Mouse (Mus musculus): ENCODE data around the gene Olfr1263. TPM values are rescaled to one million over a fixed set of nuclear protein-coding genes. Genes with fewer than 3 reads are reported as not detected.

The Olfr1263 gene
- total RNA-seq (2023), result not detected

GRCm38 (mm10) chr2:90011831-90012230, at the start of gene Olfr1263:
Olfr1263 (plus strand) TSS chr2:90012131.

GRCm38 (mm10) chr2:89974184-89974583, 37.7 kb upstream of the Olfr1263 start, which contains the start of gene Olfr1260:
Olfr1260 (plus strand) TSS chr2:89974340.

GRCm38 (mm10) chr2:89990921-89991320, 21.0 kb upstream of the Olfr1263 start, which contains the start of gene Olfr1261:
Olfr1261 (plus strand) TSS chr2:89991221.

GRCm38 (mm10) chr2:89999845-90000244, 12.1 kb upstream of the Olfr1263 start, which contains the start of gene Olfr1262:
Olfr1262 (plus strand) TSS chr2:90000145.

GRCm38 (mm10) chr2:90025477-90025876, 13.5 kb downstream of the Olfr1263 start, which contains the start of gene Olfr1264:
Olfr1264 (minus strand) TSS chr2:90025577.

GRCm38 (mm10) chr2:90035037-90035436, 23.1 kb downstream of the Olfr1263 start, which contains the start of gene Olfr1265:
Olfr1265 (plus strand) TSS chr2:90035337.

GRCm38 (mm10) chr2:90063494-90063893, 51.6 kb downstream of the Olfr1263 start, which contains the start of gene Olfr140:
Olfr140 (minus strand) TSS chr2:90063594.

Other genes with a start within 250 kb of the Olfr1263 start
- gene Olfr1254, start 218.5 kb upstream of the Olfr1263 start, total RNA-seq (2023), result not detected
- not detected for gene Olfr1255, start 200.1 kb upstream of the Olfr1263 start, total RNA-seq (2023)
- not detected for gene Olfr1256, start 170.6 kb upstream of the Olfr1263 start, total RNA-seq (2023)
- gene Olfr48, start 163.9 kb upstream of the Olfr1263 start, total RNA-seq (2023), result not detected
- not detected for gene Olfr1257, start 133.7 kb upstream of the Olfr1263 start, total RNA-seq (2023)
- not detected for gene Olfr1258, start 84.8 kb upstream of the Olfr1263 start, total RNA-seq (2023)
- gene Olfr1259, start 63.5 kb upstream of the Olfr1263 start, total RNA-seq (2023), result not detected
- gene Olfr1260, start 37.8 kb upstream of the Olfr1263 start, total RNA-seq (2023), result not detected
- gene Olfr1261, start 20.9 kb upstream of the Olfr1263 start, total RNA-seq (2023), result not detected
- not detected for gene Olfr1262, start 12.0 kb upstream of the Olfr1263 start, total RNA-seq (2023)
- not detected for gene Olfr1264, start 13.4 kb downstream of the Olfr1263 start, total RNA-seq (2023)
- gene Olfr1265, start 23.2 kb downstream of the Olfr1263 start, total RNA-seq (2023), result not detected
- gene Olfr140, start 51.5 kb downstream of the Olfr1263 start, total RNA-seq (2023), result not detected
- gene Olfr1269, start 109.3 kb downstream of the Olfr1263 start, total RNA-seq (2023), result not detected
- gene Olfr32, start 130.2 kb downstream of the Olfr1263 start, total RNA-seq (2023), result not detected
- gene Olfr1270, start 141.0 kb downstream of the Olfr1263 start, total RNA-seq (2023), result not detected
- under 1 TPM; 0.22 to 0.53 TPM for gene Olfr1506, start 212.4 kb downstream of the Olfr1263 start, total RNA-seq (2023)
- gene Olfr142, start 245.5 kb downstream of the Olfr1263 start, total RNA-seq (2023), result not detected